Mouse (Mus musculus) NIH3T3 (cell line): ENCODE data around the gene Vmn1r78.
"Not testable (repeated sequence)": the region's sequence is repeated elsewhere in the genome, so short reads cannot be mapped to it uniquely, and the experiment has no call there.

Source experiments
- DNase-seq: peaks from one replicate; pipeline ENCODE4 v3.0.0-alpha.2; 2012; ENCODE audit warnings: low read depth

The Vmn1r78 gene

DNA sequence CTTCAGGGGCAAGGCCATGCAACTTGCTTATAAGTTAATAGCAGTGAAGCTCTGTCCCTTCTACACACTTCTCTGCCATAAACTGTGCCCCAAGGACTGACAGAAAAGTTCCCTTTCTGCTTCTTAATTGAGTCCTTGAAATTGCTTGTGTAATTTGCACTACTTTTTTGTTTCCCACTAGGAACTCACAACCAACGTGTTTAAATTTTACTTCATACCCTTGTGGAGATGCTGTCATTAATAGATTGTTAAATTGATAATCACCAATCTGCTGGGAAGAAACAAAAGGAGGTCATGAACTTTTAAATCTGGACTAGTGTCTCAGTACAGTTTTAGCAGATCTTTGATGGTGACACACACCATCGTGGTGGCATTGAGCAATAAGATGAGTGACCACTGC lies at the start of gene Vmn1r78:
Vmn1r78 (plus strand) TSS at position 301 of the 400 bp plus-strand sequence.
- DNase-seq, result no peak

DNA sequence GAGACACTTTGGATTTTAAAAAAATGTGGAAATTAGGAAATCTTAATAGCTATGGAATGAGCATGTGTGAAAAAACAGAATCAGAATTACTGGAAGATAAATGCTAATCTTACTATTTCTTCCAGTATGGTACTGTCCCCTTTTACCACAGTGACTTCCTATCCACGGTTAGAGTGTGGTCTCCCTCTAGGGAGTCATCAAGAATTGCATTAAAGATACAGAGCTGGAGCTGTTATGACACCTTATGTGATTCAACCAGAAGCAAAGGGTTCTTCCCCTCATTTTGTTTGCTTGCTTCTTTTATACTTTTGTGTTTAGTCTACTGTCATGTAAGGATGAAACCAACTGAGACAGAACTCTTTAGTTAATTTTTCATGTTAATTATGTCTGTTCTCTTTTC lies 6.4 kb downstream of the Vmn1r78 start:
- not testable (repeated sequence) for DNase-seq

DNA sequence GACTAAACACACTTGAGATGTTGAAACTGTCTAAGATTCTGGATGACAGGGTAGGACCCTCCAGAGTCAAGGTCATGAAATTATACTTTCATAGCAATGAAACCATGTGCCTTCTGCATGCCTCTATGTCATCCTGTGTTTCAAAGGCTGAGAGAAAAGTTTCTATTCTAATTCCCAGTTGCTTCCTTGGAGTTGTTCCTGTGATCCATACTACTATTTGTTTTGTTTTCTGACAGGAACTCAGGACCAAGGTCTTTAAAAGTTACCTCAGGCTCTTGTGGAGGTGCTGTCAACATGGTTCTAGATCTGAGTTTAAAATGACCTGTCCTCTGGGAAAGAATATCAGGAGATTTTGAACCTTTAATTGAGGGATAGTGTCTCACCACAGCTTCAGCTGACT lies 20.9 kb downstream of the Vmn1r78 start, which contains the start of gene Vmn1r79:
Vmn1r79 (plus strand) TSS at position 301 of the 400 bp plus-strand sequence.
- DNase-seq, result not testable (repeated sequence)

DNA sequence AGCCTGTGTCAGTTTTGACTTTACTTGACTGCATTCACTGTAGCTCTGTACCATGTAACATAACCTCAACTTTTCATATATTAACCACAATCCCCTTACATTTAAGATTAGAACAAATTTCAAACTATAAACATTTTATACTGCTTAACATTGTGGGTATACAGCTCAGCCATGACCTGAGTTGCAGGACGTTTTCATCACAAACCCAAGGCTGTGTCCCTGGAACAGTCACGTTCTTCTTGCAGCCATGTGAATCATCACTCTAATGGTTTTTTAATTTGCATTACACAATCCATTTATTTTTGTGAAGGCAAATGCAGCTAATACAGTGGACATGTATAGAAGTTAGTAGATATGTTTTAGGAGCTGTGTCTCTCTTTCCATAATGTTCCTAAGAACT lies 22.9 kb downstream of the Vmn1r78 start:
- not testable (repeated sequence) for DNase-seq

DNA sequence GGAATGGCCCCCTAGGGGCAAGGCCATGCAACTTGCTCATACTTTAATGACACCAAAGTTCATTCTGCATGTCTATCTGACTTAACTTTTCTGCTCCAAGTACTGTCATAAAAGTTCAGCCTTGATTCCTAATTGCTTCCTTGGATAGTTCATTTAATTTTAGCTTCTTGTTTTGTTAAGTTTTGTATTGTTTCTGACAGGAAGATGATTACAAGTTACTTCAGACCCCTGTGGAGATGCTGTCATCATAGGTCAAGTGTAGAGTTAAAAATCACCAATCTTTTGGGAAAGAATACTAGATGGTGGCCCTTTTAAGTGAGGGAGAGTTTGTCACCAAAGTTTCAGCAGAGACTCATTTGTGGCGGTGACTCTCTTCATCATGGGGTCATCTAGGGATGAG lies 38.9 kb downstream of the Vmn1r78 start, which contains the start of gene Vmn1r80:
Vmn1r80 (plus strand) TSS at position 301 of the 400 bp plus-strand sequence.
- DNase-seq, result no peak

DNA sequence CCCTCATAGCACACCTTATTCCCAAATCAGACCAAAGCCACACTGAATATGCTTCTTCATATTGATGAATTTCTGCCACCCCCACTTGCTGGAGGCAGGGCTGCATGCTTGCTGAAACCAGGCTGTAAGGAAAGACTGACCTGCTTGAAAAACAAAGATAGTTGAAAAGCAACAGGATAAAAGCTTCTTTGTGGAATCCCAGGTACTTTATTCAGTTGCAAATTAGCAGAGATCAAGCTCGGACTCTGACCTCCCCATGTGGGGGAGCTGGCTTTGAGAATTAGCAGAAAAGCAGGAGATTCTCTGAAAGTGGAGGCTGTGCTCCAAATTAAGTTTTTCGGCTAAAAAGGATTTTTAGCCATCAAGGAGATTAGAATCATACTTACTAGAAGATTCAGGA lies 54.1 kb downstream of the Vmn1r78 start:
- DNase-seq, result no peak
